Mouse (Mus musculus) NIH3T3 (cell line): ENCODE results near the gene Adam33.
"Not testable (repeated sequence)": the region's sequence is repeated elsewhere in the genome, so short reads cannot be mapped to it uniquely, and the experiment has no call there.

ENCODE experiments used
- DNase-seq: peaks from one replicate; pipeline ENCODE4 v3.0.0-alpha.2; 2012; ENCODE audit warnings: low read depth

Gene Adam33

DNA sequence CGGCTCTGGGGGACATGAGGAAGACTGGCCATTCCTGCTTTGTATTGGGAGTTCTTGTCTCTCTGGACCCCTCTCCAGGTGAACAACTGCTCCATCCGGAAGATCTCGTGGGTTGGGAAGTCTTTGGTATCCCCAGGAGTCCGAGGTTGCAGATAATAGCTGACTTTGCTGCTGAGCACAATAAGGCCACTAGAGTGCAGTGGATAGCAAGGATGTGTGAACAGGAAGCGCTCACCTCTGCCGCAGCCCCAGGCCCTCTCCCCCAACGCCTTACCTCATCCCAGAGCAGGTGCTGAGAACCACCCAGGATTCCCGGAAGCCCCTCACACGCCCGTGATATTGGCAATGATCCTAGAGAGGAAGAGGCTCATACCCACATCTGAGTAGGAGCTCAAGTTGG lies 7.4 kb downstream of the Adam33 start:
- peak; percentile 82 for DNase-seq

DNA sequence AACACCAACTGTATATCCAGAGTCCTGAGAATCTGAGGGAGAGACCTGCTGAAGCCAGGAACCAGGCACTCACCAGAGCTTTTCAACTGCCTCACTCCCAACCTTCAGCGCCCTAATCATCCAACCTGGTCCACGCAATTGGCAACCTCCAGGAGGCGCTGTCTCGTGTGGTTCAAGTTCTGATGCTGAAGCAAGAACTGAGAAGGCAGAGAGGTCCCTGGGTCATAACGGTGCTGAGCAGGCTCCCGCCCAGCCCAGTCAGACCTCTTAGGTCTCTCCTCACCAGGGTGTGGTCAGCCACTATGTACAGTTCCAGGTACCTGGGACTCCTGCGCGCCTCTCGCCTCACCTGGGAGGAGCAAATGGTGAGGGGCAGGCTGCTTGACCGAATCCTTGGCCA lies 8.0 kb downstream of the Adam33 start:
- DNase-seq: peak; percentile 83

DNA sequence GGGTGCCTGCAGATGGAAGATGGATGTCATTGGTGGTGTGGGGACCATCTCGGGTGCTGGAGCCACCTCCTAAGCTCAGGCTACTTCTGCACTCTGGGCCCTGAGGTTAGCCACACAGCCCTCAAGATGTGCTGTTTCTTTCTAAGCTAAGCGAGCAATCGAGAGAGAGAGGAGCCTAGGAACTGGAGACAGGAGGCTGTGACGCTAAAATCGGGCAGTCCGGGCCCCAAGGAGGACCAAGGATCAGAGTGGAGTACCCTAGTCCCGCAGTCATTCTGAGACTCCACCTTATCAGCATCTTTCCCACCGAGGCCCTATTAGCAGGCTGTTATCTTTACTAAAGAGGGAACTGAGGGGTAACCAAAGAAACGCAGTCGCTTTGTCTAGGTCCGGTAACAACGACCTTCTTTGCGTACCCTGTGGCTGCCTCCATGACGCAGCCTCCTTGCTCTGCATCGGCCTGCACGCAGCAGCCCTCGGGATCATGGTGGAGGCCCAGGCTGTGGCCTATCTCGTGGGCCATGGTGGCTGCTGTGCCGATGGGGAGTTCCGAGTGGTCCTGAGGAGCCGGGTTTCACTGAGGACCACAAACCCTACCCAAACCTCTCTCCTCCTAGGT lies 8.9 kb downstream of the Adam33 start:
- no peak for DNase-seq

DNA sequence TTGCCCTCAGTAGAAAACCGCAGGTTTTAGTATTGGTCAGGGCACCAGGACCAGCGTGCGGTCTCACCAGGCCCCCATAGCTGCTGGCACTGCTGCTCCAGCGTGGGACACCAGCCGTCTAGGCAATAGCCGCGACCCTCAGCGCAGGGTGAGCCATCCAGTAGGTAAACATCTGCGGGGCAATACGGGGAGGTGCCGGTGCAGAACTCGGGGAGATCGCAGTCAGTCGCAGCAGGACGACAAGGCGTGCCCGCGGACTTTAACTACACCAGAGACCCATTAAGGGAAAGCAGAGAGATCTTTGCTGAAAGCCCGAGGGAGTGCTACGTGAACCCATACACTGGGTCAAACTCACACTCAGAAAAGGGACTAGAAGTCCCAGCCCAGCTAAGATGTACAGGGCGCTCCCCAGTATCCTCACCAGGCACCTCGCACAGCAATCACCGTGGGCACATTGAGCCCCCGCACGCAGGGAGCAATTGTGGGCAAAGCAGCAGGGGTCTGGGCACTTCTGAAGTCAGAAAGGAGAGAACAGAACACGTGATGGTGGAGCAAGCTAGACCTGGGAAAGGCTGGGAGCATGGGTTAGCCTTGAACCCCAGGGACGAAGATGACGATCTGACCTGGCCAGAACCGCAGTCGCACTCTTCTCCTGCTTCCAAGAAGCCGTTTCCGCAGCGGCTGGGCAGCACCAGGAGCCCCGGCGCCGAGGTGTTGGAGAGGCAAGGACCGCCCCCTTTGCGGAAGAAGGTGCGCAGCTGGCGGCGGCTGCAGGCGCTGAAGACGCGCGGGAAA lies 9.6 kb downstream of the Adam33 start:
- DNase-seq: no peak

DNA sequence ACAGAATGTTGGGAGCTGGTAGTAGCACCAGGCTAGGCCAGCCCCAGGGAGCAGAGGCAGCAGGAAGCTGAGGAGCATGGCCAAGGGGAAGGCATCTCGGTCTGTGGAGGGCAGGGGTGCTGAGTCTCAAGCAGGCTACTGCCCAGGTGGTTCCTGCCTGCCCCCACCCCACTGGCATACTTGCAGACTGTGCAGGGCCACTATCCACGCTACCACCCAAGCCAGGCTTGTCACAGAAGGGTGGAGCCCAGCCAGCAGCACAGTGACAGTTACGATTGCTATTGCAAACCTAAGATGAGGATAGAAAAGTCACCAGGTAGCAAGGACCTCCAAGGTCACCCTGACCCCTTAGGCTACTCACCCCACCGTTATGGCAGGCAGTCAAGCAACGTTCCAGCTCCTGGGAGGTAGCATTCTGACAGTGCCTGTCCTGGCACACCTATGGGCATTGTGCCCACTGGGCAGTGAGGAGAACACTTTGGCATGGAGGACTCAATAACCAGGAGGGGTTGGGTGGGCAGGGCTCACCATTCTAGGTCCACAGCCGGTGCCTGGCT lies 10.7 kb downstream of the Adam33 start:
- no peak for DNase-seq

DNA sequence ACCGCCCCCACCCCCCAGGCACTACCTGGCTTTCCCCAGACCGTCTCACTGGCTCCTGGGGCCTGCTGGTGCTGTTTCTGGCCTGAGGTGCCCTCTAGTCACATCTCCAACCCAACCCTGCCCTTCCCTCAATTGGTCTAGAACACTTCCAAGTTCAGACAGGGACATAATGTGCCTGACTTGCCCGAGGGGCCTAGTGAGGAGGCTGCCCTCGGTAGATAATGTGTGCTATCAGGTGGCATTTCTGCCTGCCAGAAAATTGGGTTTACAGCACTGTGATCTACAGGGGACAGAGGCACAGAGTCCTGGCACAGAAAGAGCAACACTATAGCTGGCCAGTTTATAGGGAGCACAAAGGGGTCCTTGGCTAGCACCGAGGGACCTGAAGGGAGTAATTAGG lies 11.6 kb downstream of the Adam33 start:
- no peak for DNase-seq

DNA sequence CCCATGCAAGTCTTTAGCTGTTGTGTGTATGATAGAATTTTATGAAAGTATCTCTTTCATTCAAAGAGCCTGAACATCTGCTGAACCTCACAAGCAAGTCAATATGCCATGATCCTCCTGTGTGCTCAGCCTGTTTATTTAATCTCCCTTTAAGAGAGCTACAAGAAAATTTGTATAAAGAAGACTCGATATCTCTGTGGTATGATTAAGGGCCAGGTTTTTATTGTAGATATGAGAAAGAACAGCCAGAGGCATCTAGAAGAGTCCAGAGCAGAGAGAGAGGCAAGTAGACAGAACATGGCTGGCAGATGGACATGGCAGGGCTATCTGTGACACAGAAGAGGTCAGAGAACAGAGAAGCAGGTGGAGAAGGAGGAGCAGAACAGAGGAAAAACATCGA lies 17.6 kb downstream of the Adam33 start:
- no peak for DNase-seq

DNA sequence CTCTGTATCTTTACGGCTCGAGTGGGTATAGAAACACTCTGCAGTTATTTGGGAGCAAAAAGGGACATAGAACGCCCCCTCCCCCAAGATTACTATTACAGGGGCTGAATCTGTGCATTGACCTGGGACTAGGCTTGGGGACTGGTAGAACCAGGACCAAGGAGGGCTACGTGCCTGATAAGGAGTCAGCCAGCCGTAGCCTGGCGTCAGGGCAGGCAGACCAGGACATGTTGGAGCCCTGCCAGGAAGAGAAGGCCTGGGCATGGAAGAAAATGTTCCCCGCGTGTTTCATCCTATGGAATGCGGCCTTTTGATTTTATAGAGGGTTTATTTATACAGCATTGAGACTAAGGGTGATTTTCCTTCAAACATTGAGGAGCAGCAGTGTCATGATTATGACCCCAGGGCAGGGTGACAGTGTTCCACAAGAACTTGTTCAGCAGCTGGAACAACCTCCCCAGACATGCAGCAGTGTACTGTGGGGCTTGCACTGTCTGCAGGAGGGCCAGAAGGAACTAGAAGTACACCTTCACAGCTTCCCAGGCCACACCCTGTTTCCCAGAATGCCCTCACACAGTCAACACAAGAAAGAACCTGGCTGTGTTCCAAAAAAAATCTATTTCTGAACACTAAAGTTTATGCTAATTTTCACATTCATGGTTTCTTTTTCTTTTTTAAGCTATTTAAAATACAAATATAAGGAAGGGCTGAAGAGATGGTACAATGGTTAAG lies 18.5 kb downstream of the Adam33 start:
- DNase-seq: peak; percentile 37

DNA sequence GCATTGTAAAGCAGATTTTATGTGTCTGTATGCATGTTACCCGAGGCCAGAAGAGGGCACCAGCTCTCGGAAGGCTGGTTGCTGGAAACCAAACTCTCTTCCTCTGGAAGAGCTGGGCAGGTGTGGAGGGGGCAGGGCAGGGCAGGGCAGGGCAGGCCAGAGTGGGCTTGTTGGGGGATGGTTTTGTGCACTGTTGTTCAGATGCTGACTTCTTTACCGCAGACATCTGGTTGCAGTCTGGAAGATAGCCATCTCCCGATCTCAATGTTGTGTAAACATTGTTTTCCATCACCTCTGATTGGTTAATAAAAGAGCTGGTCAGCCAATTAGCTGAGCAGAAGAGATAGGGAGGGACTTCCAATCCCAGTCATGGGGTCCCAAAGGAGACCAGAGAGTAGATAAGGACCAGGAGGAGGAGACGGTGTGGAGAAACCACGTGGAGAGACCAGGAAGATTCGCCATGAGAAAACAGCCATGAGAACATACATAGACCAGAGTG lies 19.2 kb downstream of the Adam33 start:
- DNase-seq: peak; percentile 42

DNA sequence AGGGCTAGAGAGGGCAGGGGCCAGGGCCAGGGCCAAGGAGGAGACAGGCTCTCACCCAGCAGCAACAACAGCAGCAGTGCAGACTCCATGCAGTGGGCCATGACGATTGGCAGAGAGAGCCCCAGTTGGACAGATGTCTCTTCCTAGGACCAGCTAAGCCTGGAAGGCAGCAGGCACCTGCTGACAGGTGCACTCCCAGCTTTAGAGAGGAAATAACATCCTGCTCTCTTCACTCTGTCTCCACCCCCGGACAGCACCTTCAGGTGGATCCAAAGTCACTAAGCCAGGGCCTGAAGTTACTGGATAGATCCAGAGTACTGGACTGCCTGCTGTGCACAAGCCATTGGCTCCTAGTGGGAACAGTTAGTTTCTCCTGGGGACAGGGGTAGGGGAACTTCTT lies 20.6 kb downstream of the Adam33 start, which contains the start of gene Gfra4:
TSS of gene Gfra4 (minus strand) at position 101 of the 400 bp plus-strand sequence.
- no peak for DNase-seq

DNA sequence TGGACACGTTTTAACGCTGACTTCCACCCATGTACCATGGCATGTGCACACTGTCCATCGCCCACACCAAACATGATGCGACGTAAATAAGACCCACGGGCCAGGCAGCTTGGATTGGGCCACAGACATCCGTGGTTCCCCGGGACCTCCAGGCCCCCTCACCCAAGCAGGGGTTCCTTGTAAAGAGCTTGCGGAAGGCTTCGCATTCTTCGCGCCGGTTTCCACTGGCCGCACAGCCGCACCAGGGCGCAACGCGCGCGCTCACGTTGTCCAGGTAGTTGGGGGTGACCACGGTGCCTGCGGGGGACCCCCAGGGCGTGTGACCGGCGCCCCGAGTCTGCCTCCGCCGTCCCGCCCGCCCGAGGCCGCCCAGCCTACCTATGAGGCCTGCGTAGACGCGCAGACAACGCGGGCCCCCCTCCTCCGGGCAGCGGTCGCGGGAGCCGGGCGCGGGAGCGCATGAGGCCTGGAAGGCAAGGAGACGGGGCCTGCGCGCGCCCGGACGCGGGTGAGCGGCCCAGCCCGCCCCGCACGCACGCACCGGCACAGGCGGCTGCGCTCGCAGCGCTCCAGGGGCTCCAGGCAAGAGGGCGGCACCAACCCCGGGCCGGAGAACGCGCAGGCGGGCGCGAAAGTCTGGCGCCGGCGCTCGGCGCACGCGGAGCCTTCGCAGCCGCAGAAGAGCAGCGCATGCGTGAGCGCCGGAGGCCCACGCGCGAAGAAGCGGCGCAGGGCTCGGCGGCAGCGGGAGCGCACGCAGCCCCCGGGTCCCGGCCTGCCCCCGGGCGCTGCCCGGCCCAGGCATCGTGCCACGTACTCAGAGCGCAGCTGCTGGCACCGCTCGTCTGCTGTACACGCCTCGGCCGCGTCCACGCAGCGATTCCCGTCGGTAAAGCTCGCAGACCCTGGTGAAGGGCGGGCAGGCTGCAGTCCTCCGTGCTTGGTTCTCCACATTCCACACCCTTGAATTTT lies 22.5 kb downstream of the Adam33 start:
- no peak for DNase-seq

DNA sequence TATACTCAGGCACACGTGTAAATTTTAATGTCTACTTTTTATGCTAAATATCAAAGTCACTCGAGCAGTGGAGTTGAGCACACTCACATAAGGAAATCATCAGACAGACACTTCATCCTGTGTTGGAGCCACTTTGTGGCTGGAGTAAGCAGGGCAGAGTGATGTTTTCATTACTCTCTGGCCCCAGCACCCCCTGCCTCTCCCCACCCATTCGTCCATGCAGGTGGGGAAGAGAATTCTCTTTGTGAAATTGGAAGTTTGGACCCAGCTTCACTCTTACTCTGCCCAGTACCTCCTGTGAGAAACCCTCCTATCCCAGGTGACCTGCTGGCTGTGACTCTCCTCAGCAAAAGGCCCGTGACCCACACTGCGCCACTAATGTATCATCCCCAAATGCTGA lies 24.9 kb downstream of the Adam33 start:
- DNase-seq: no peak

DNA sequence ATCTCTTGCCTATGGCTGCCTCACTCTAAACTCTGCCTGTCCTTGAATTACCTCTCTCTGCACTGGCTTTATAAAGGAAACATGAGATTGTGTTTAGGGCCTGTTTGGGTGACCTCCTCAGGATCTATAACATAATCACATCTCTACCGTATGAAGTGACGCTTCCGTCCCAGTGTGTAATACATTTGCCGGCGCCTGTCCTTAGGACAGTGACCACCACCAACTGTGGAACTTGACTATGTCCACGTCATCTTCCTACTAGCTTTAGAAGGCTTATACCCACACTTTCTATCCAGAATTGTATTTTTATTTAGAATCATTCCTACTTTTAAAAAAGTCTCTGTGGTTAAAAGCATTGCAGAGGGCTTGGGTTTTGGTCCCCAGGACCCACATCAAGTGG lies 25.4 kb downstream of the Adam33 start:
- DNase-seq: no peak

DNA sequence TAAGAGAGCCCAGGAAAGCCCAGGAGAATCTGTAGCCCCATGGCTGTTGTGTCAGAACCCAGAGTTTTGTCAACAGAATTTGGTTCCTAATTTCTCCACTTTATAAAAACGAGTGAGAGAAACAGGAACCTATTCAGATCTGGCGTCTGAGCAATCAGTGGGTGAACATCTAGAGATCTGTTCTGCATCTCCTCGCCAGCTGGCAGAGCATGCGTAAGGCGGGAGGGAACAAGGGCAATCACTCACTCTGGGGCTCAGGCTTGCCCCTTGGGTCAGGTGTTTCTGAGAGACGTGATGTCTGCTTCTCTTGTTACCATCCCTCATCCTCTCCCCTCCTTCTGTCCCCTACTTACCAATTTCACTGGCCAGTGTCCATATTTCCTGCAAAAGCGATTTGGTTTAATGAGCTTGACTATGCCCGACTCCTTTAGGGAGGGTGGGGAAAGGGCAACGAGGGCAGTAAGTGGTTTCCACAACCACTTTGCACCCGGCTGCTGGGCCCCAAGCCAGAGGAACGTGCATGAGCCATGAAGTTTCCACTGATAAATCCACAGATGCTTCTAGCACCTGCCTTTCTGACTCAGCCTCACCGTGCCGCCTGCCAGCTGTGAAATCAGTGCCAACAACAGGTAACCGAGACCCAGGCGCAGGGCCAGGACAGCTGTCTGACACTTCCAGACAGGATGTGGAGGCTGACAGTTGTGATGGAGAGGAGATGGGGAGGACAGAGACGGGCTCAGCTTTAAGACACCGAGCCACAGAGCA lies 26.2 kb downstream of the Adam33 start:
- peak; percentile 82 for DNase-seq

DNA sequence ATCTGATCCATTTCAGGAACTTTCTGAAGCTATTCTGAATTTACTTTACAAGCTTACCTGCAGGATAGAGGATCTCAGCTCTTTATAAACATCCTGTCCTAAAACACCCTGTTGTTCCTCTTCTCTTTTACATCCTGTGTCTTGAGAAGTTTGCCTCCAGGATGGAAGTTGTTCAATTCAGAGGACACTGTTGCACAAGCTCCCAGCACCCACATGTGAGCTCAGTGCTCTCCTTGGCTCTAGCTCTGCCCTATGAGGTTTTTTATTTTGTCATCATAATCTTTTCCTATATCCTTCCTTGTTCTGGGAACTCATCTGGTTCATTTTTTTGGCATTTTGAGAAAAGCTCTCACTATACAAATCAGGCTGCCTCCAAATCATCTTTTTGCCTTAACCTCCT lies 26.9 kb downstream of the Adam33 start:
- peak; percentile 45 for DNase-seq

DNA sequence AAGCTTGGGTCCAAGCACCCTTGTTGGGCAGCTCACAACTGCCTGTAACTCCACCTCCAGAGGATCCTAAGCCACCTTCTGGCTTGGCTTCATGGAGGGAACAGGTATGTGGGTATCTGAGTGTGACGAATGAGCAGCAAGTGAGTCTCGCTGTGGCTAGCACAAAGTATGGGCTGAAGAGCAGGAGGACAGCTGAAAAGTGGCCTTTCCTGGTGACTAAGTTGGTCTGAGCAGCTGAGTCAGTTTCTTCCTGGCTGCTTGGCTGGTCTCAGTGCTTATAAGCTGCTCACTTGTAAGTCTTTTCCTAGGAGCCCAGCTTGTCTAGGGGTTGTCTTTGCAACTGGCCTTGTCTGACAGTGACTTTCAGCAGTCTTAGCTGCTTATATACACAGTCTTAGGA lies 27.3 kb downstream of the Adam33 start:
- peak; percentile 38 for DNase-seq

DNA sequence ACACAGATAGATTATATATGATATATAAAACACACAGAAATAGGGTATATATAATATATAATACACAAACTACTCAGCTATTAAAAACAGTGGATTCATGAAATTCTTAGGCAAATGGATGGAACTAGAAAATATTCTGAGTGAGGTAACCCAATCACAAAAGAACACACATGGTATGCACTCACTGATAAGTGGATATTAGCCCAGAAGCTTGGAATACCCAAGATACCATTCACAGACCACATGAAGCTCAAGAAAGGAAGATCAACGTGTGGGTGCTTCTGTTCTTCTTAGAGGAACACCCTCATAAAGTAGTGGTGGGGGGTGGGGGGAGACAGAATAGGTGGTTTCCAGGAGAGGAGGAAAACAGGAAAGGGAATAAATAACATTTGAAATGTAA lies 32.2 kb downstream of the Adam33 start:
- DNase-seq: not testable (repeated sequence)

DNA sequence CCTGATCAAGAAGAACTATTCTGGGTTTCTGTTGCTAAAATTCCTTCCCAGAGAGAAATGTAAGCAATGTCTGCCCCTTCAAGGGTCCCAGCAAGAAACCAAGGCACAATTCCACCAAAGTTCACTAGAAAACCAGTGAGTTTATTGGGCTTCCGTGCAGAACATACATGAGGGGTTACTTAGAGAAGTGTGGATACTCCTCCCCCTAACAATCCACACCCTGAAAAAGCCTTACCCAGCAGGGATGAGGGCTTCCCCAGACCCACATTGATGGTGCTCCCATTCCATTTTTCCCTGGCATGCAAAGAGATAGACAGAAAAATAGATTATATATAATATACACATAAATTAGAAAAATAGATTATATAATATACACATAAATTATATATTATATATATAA lies 32.6 kb downstream of the Adam33 start:
- no peak for DNase-seq

DNA sequence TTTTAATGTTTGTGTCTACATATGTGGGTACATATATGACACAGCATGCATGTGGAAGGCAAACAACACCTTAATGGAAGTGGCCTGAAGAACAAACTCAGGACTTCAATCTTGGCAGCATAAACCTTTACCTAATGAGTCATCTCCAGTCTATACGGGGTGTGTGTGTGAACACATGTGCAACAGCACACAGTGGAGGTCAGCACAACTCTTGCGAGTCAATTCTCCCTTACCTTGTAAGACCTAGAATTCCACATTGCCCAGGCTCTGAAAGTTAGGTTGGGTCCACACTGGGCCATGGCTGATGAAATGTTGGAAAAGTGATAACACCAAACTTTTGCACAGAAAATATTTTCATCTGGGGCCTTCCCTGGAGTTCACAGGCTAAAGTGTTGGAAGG lies 33.1 kb downstream of the Adam33 start:
- DNase-seq: peak; percentile 25

DNA sequence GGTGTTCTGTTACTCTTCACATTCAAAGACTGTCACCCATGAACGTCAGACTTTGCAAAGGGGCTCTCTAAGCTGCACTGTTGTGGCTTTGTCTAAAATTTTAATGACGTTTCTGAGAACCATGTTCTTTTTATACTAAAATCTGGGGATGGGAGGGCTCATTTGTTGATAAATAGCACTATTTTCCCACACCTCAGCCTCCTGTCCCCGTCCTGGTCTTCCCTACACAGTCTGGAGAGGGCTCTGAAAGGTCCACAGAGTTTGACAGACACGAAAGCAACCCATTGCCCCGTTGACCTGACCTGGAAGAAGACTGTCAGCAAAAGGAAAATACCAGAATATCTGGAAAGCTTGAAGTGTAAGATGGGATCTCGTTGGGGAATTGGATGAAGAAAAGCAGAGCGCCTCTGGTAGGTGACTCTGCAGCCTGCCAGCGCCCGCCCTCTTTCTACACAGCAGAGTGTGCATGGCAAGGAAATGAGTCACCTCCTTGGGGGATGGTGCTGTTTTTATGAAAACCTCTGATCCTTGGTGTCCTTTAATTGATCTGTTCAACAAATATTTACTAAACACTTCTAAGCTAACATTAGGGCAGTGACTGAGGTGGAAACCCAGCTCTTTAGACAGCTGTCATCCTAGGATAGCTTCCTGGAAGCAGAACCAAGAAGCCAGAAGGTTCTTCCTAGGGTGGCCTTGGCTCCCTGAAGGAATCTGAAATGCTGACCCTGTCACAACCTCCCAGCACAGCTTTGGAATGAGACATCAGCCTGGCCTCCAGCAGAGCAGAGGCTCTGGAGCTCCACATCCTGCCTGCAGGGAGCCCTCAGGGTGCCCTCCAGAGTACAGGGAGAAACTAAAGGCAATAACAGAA lies 34.3 kb downstream of the Adam33 start:
- DNase-seq: peak; percentile 85
